Mouse (Mus musculus) thymus, adult 2 months (tissue): ENCODE results near the gene Hyou1. TPM values are rescaled to one million over a fixed set of nuclear protein-coding genes. Genes with fewer than 3 reads are reported as not detected.
A peak's percentile ranks its signal among the peaks of the same experiment; 100 is the strongest.

Experiments
- DNase-seq: peaks from one replicate; pipeline ENCODE4 v3.0.0; 2021
- H3K27ac ChIP-seq: fragments of 200-500 bp; 2 replicates; pipeline ENCODE4 v1.5.1; 2012; ENCODE audit warnings: low read length, control low read depth; ENCODE audit not compliant: control insufficient read depth, insufficient read depth
- H3K27me3 ChIP-seq: fragments of 200-500 bp; 2 replicates; pipeline ENCODE4 v1.6.1; 2012; ENCODE audit warnings: mild to moderate bottlenecking, low read length, moderate library complexity, mixed read lengths; ENCODE audit not compliant: control insufficient read depth, insufficient read depth
- H3K36me3 ChIP-seq: fragments of 200-500 bp; 2 replicates; pipeline ENCODE4 v1.6.1; 2012; ENCODE audit warnings: mild to moderate bottlenecking, low read length, moderate library complexity; ENCODE audit not compliant: control insufficient read depth, insufficient read depth
- H3K4me1 ChIP-seq: fragments of 200-500 bp; replicated peaks from 2 replicates; pipeline ENCODE4 v1.6.1; 2012; ENCODE audit warnings: low read length; ENCODE audit not compliant: control insufficient read depth, insufficient read depth
- H3K4me3 ChIP-seq: fragments of 200-500 bp; 2 replicates; pipeline ENCODE4 v1.5.1; 2012; ENCODE audit warnings: mild to moderate bottlenecking, low read length, control low read depth, moderate library complexity; ENCODE audit not compliant: control insufficient read depth, insufficient read depth
- CTCF ChIP-seq: fragments of 200-500 bp; IDR thresholded peaks from 2 replicates; pipeline ENCODE4 v1.5.1; 2012; ENCODE audit warnings: mild to moderate bottlenecking, control low read depth, low read length, moderate library complexity, borderline replicate concordance; ENCODE audit not compliant: control insufficient read depth, poor library complexity, insufficient read depth; ENCODE audit errors: extremely low read depth
- POLR2A ChIP-seq: fragments of 200-500 bp; IDR thresholded peaks from 2 replicates; pipeline ENCODE4 v1.6.1; 2012; ENCODE audit warnings: mild to moderate bottlenecking, low read length, control low read depth, moderate library complexity; ENCODE audit not compliant: control insufficient read depth, poor library complexity, insufficient read depth; ENCODE audit errors: extremely low read depth
- WGBS: fragments of 180-500 bp; shearing (Covaris S2); methylation state at CpG from one replicate; pipeline ENCODE4 v1.1.7; 2018; 5-methylcytosine and 5-hydroxymethylcytosine counted together
- polyA plus RNA-seq: library from polyadenylated mRNA; depleted of rRNA; stranded (reverse); fragments of >200 nt; gene quantifications from 2 replicates; pipeline ENCODE4 v1.2.3, GENCODE M21; 2012

Gene Hyou1
- polyA plus RNA-seq, 1 experiment: 75.5 TPM

GRCm38 (mm10) chr9:44343290-44343689 is 36.0 kb upstream of the Hyou1 start:
- Histone ChIP-seq H3K4me3 (peak overlapping the region; percentile 74), H3K4me1 (peaks cover 5% of the 10 kb centered on the region), H3K36me3 (peaks cover 6% of the 10 kb centered on the region), H3K27ac (no peak overlapping the region), H3K27me3 (no peaks in the 10 kb centered on the region)
- DNase-seq: no peak
- TF ChIP-seq CTCF: no peak
- TF ChIP-seq POLR2A: no peak
- 13% methylated on average over 6 of the region's 6 CpGs for WGBS

- peaks cover 5% of the 10 kb centered on the region for H3K4me1 ChIP-seq
- peak within 1 kb of the TSS; percentile 74 for H3K4me3 ChIP-seq
- peaks cover 12% of the 10 kb centered on the region for H3K36me3 ChIP-seq
- DNase-seq: peak; percentile 89
- no peaks in the 10 kb centered on the region for H3K27me3 ChIP-seq
- WGBS: under 1% methylated on average over 39 of the region's 39 CpGs
- no peak within 1 kb of the TSS for H3K27ac ChIP-seq
- TF ChIP-seq CTCF (0 out of 2 replicates have a peak, but pooled peaks have one; percentile 53), POLR2A (peak; percentile 57)
Observed at GRCm38 (mm10) chr9:44343781-44344421, 35.4 kb upstream of the Hyou1 start, which contains the start of gene Hmbs. Hmbs (minus strand) TSS chr9:44344228.

DNA sequence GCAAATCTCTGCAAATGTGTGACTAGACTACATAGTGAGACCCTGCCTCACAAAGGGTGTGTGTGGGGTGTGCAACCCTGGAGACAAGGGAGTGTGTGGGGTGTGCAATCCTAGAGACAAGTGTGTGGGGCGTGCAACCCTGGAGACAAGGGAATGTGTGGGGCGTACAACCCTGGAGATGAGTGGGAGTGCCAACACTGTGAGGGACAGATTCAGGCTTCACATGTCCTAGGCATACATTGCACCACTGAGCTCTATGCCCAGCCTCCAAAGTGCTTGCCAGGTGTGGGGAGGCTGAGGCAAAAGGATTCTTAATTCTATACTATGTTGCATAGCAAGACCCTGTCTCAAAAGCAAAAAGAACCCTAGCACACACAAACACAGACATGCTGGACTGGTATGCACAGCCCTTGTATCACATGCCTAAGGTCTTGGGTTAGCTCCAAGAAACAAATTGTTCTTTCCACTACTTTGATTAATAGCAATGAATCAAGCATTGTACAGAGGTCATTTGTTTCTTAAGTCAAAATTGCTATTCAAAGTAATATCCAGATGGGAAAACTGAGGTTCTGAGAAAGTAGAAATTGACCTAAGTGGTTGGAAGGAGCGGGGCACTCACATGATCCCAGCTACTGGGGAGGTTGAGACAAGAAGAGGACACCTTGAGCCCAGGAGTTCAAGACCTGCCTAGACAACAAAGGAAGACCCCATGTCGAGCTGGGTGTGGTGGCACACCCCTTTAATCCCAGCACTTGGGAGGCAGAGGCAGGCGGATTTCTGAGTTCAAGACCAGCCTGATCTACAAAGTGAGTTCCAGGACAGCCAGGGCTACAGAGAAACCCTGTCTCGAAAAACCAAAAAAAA is 33.5 kb upstream of the Hyou1 start:
- H3K4me3 ChIP-seq: no peak overlapping the region
- H3K36me3 ChIP-seq: peaks cover 23% of the 10 kb centered on the region
- WGBS: 91% methylated on average over 6 of the region's 6 CpGs
- H3K27ac ChIP-seq: no peak overlapping the region
- H3K27me3 ChIP-seq: no peaks in the 10 kb centered on the region
- TF ChIP-seq POLR2A (no peak), CTCF (no peak)
- no peak for DNase-seq
- H3K4me1 ChIP-seq: peaks cover 5% of the 10 kb centered on the region

DNA sequence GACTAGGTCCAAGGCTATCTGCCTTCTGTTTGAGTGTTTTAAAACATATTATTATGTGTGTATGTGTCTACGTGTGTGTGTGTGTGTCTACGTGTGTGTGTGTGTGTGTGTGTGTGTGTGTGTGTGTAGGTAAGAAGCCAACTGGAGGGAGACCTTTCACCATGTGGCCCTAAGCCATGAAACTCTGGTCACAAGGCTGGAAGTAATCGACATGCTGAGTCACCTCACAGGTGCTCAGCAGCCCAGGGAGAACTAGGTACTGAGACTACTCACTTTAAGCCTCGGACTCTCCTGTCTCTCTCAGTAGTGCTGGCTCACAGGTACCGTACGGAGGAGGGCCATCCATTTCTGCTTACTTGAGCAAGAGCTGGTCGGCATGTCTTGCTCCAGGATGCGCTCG is 32.1 kb upstream of the Hyou1 start:
- Histone ChIP-seq H3K4me3 (no peak overlapping the region), H3K36me3 (peaks cover 36% of the 10 kb centered on the region), H3K4me1 (peaks cover 5% of the 10 kb centered on the region), H3K27me3 (no peaks in the 10 kb centered on the region), H3K27ac (no peak overlapping the region)
- 92% methylated on average over 9 of the region's 9 CpGs for WGBS
- no peak for DNase-seq
- TF ChIP-seq CTCF: no peak

GRCm38 (mm10) chr9:44347621-44348020 is 31.7 kb upstream of the Hyou1 start:
- peaks cover 5% of the 10 kb centered on the region for H3K4me1 ChIP-seq
- no peak overlapping the region for H3K27ac ChIP-seq
- no peak for DNase-seq
- H3K27me3 ChIP-seq: no peaks in the 10 kb centered on the region
- TF ChIP-seq POLR2A (no peak), CTCF (no peak)
- WGBS: 84% methylated on average over 4 of the region's 4 CpGs
- H3K36me3 ChIP-seq: peaks cover 41% of the 10 kb centered on the region
- no peak overlapping the region for H3K4me3 ChIP-seq

DNA sequence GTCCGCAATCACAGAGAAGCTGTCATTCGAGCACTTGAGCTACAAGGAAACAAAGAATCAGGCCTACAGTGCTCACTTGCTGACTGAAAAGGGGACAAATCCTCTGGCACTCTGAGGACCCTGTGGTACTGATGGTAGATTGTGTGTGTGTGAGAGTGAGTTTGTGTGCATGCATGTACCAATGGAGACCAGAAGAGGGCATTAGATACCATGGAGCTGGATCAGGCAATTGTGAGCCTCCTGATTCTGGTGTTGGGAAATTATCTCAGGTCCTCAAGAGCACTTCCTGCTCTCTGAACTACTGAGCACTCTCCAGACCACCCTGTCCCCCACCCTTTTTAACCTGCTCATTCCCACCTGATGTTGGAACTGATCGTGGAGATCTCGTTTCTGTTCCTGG is 30.7 kb upstream of the Hyou1 start:
- 98% methylated on average over 4 of the region's 4 CpGs for WGBS
- H3K4me1 ChIP-seq: peaks cover under 1% of the 10 kb centered on the region
- no peak overlapping the region for H3K4me3 ChIP-seq
- peaks cover 50% of the 10 kb centered on the region for H3K36me3 ChIP-seq
- H3K27ac ChIP-seq: no peak overlapping the region
- no peaks in the 10 kb centered on the region for H3K27me3 ChIP-seq
- no peak for DNase-seq
- TF ChIP-seq POLR2A: no peak
- no peak for TF ChIP-seq CTCF
